Mouse (Mus musculus): ENCODE measurements around the gene Gm10073.

DNA sequence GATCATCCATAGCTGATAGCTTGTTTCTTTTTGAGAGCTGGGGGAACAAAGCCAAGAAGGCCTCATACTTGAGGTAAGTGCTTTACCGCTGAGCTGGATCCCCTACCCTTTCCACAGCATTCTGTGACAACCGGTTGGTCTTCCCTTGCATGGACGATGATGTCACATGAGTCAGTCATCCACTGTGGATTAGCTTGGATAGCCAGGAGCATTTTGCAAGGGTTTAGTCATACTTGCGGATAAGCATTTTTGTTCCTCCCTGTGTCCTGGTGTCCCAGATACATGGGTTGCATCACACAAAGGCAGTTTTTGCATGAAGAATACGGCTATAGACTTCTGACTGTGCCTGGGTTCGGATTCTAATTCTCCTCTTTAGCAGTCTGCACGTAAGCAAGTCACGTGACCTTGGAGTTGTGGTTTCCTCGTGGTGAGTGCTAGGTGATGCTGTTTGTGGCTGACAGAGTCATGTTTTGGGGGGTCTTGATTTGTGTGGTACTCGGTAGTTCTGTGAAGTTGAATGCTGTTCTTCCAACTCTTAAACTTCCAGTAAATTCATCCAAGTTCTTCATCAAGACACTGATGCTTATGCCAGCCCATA is 43.3 kb downstream of the Gm10073 start:
- TF ChIP-seq POLR2A (IDR thresholded peaks at IDR 0.05; ENCODE audit: borderline replicate concordance, extremely low read depth, insufficient read depth, insufficient read length, poor library complexity, severe bottlenecking) (no peak), CTCF (IDR thresholded peaks at IDR 0.05; ENCODE audit: borderline replicate concordance, extremely low read depth, insufficient read depth, insufficient read length) (no peak)

All from brain, embryonic 14.5 days (tissue).